Mouse (Mus musculus): ENCODE data around the gene Zfp511.

DNA sequence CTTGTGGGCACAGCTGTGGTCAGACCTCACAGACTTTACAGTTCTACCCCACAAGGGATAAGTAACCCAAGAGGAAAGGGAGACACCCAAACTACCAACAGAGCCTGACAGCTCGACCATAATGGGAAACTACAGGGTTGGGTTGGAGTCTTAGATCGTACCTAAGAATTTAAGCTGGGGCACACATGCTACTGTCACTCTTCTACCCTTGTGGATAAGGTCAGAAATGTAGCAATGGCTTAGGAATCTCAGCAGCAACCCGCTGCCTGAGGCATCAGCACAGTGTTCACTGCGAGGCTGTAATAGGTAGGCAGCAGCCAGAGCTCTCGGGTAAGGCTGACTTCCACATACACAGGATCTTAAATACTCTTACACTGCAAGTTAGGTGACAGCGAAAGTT is 42.7 kb upstream of the Zfp511 start:
- TF ChIP-seq ZNF384 (IDR thresholded peaks at IDR 0.05; ENCODE audit: low read depth, low read length) (no peak), MAFK (IDR thresholded peaks at IDR 0.05; ENCODE audit: insufficient read depth, low read depth, low read length) (no peak)

Data from ES-E14 (cell line).